Mouse (Mus musculus) cerebellum, adult (tissue): ENCODE results near the gene Tcf7l2.

Experiments
- ATAC-seq: cut with Nextera tagmentation; 2 replicates; pipeline ENCODE4 v1.9.2; 2017; ENCODE audit warnings: mild to moderate bottlenecking, moderate library complexity, mixed read lengths; ENCODE audit not compliant: insufficient number of reproducible peaks, low FRiP score, low TSS enrichment

Gene Tcf7l2

DNA sequence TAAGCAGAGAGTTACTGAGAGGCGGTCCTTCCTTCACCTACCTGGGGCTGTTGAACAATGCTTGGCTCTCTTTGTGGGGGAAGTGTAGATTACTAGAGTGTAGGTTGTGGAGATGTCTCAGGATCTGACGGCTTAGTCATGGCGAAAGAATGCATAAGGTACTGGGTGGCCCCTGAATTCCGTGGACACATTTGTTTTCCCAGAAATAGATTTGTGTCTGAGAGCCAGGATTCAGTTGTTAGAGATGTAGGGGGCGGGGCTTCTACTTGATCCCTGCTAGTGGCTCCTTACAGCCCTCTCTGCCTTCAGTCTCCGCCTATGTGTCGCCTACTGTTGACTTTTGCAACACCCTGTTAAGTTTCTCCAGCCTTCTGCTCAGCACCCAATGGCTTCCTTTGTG is 12.7 kb downstream of the Tcf7l2 start:
- no peak for ATAC-seq

DNA sequence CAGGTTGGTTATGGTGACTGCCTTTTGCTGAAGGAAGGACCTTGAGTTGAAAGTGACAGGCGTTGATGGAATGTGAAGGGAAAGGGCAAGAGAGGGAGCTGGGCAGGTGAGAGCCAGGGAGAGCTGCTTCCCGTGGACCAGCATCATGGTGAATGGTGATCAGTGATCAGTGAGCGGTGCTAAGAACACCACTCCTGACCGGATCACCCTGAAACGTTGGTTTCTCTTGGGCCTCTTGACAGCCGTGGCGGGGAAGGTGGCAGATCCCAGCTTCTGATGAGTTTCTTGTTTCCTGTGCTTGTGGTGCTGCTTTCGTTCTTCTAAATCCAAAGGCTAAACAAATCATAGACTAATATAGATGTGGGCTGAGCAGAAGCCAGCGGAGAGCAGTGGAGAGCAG is 13.8 kb downstream of the Tcf7l2 start:
- no peak for ATAC-seq

- no peak for ATAC-seq
Observed at GRCm38 (mm10) chr19:55756707-55757106, 15.1 kb downstream of the Tcf7l2 start.

- ATAC-seq = no peak
Observed at GRCm38 (mm10) chr19:55757403-55757802, 15.8 kb downstream of the Tcf7l2 start.

- ATAC-seq = no peak
Observed at GRCm38 (mm10) chr19:55758158-55758557, 16.5 kb downstream of the Tcf7l2 start.

GRCm38 (mm10) chr19:55759006-55759405 is 17.4 kb downstream of the Tcf7l2 start:
- ATAC-seq = no peak

- ATAC-seq = no peak
Observed at GRCm38 (mm10) chr19:55761086-55761485, 19.5 kb downstream of the Tcf7l2 start.

GRCm38 (mm10) chr19:55762187-55762586 is 20.6 kb downstream of the Tcf7l2 start:
- ATAC-seq = no peak

DNA sequence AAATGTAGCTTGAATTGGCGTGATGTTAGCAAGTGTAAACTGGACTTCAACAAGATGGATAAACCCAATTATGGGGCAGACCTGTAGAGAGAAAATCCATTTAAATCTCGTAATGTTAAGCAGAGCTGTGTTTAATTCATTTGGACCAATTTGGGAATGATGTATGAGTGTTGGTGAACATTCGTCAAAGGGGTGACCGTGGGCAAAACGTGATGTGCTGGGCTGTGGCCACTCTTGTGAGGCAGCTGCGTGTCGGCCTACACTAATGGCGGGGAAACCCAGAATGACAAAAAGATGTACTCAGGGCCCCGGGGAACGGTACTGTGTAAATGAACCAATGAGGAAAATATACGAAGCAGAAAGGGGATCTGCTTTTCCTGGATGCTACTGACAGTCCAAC is 24.2 kb downstream of the Tcf7l2 start:
- no peak for ATAC-seq

DNA sequence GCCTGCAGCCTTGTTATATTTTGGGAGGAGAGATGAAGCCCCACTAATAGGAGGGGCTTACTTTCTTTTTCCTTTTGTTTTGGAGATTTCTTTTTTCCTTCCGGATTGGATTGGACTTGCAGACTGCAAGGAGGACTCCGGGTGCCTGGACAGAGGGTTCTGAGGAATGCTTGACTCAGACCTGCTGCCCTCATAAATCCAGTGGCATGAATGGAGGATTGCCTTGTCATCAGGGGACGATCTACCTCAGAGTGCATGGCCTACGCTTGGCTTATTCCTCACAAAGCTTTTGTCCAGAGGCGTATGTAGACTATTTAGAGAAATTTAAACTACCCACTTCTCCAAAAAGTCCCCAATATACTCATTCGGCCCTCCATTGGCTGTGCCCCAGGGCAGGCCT is 25.5 kb downstream of the Tcf7l2 start:
- no peak for ATAC-seq

DNA sequence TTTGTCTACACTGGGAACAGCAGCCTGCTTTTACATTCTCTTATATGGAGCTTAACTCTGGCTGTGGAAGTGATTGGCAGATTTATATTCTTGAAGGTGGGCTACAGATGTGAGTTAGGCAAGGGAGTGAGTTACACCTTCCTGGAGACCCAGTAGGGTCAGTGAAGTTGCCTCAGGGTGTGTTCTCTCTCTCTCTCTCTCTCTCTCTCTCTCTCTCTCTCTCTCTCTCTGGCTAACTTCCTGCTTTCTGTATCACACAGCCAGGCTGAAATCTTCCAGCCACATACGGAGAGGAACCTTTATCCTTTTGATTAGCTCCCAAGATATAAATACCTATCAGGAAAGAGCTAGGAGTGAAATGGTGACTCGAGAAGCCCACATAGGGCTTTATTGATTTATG is 26.0 kb downstream of the Tcf7l2 start:
- no peak for ATAC-seq

- no peak for ATAC-seq
Observed at GRCm38 (mm10) chr19:55768246-55768645, 26.6 kb downstream of the Tcf7l2 start.

DNA sequence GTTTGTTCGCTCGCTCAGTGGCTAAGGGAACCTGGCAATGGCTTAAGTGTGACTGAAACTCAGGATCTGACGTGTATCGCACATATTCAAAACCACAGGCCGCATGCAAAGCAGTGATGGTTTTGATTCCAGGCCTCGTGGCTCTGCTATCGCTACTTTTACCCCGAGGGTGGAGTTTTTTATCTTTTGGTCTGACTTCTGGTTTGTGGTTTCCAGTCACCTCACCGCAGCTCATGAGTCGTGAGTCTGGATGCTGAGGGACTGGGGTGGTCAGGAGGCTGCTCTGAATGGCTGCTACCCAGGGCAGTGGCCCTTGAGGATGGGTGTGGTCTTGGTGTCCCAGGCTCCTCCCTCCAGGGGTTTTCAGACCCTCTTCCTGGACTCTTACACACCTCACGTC is 27.3 kb downstream of the Tcf7l2 start:
- no peak for ATAC-seq

DNA sequence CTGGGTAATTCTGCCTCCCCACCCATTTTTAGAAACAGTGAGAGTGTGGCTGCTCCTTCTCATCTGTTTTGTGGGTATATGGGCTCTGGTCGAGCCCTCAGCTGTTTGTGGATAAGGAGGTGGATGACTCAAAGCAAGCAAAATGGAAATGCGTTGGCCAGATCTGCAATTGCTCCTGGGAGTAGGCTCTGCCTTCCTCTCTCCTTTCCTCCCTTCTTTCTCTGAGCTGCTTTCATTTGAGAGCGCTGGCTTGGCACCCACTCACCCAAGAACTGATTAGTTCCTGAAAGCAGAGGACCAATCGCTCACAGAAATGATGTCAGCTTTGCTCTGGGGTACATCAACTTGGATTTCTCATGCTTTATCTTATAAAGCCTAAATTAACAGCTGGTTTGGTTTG is 32.7 kb downstream of the Tcf7l2 start:
- ATAC-seq = no peak

GRCm38 (mm10) chr19:55774824-55775223 is 33.2 kb downstream of the Tcf7l2 start:
- ATAC-seq = no peak

GRCm38 (mm10) chr19:55779871-55780270 is 38.3 kb downstream of the Tcf7l2 start:
- no peak for ATAC-seq

DNA sequence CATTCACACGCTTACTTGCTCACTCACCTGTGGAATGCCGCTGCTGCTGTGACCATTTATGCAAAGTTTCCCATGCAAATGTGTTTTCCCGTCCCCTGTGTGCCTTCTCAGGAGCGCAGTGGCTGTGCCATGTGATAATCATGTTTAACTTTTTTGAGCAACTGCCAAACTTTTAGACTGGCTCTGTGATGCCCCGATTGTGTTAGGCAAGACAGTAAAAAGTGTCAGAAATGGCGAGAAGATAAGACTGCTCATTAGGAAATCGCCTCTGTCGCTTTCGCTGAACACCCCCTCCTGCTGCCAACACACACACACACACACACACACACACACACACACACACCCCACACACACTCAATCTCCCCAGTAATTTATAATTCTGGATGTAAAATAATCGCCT is 39.5 kb downstream of the Tcf7l2 start:
- ATAC-seq = no peak

DNA sequence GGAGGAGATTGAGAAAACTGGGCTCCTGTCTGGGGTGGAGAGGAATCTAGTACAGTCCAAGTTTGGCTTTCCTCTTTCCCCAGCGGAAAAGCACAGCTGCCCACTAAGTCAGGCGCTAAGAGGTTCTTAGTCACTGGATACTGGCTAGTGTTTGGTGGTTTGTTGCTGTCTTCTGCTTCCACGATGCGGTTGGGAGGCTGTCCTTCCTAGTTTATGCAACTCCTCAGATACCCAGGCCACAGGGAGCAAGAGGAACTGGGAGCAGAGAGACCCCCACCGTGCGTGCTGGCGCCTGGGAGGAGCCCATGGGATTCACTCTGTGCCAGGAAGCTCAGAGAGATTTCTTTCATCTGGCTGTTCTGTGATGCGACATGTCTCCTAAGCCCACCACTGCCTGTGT is 40.1 kb downstream of the Tcf7l2 start:
- ATAC-seq = no peak

DNA sequence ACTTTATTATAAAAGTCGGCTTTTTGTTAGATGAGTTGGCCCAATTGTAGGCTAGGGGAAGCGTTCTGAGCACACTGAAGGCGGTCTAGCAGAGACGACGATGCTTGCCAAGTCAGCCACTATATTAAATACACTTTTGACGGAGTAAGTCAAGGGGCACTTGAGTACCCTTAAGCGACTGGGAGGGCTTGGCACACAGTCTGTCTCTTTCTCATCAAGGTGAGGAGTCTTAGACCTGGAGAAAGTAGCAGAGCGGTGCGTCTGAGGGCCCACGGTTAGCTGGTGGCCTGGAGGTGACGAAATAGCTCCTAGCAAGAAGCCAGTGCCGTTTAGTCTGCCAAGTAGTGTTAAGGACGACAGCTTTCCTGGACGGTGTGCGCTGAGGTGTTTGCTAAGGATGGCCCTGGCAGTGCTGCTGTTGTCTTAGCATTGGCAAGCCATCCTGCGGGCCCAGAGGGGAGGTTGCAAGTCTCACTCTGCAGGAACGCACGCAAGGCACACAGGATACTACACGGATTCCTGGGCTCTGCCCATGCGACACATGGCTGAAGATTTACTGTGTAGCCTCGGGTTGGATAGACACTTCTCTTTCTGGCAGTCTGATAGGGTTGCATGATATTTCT is 43.3 kb downstream of the Tcf7l2 start:
- no peak for ATAC-seq

GRCm38 (mm10) chr19:55787420-55787819 is 45.8 kb downstream of the Tcf7l2 start:
- no peak for ATAC-seq

GRCm38 (mm10) chr19:55788285-55788904 is 46.8 kb downstream of the Tcf7l2 start:
- ATAC-seq = no peak

GRCm38 (mm10) chr19:55788905-55789295 is 47.3 kb downstream of the Tcf7l2 start:
- ATAC-seq = no peak
